Mouse (Mus musculus) heart, postnatal 25 days (tissue): Measurements from ENCODE around the gene Lrrc43. TPM values are rescaled to one million over a fixed set of nuclear protein-coding genes. Genes with fewer than 3 reads are reported as not detected.
A peak's percentile ranks its signal among the peaks of the same experiment; 100 is the strongest.

ENCODE experiments used
- DNase-seq: peaks from one replicate; pipeline ENCODE4 v3.0.0; 2022; ENCODE audit warnings: low spot score
- intact Hi-C: fragments of 180-260 bp; cut with DNase I; formaldehyde crosslinking; loops from one replicate; pipeline ENCODE4 v1.15.1; 2025
- total RNA-seq, 2 experiments: library from RNA; stranded (reverse); gene quantifications; 2 replicates each; pipeline ENCODE4 v1.2.3; 2021

The Lrrc43 gene
- not detected for total RNA-seq

- intact Hi-C loops = no loop called here
- no peak for DNase-seq
Observed at GRCm38 (mm10) chr5:123489112-123489785, at the start of gene Lrrc43, which contains the start of gene Il31. Lrrc43 (plus strand) TSS chr5:123489305. Il31 (minus strand) TSS chr5:123489489.

DNA sequence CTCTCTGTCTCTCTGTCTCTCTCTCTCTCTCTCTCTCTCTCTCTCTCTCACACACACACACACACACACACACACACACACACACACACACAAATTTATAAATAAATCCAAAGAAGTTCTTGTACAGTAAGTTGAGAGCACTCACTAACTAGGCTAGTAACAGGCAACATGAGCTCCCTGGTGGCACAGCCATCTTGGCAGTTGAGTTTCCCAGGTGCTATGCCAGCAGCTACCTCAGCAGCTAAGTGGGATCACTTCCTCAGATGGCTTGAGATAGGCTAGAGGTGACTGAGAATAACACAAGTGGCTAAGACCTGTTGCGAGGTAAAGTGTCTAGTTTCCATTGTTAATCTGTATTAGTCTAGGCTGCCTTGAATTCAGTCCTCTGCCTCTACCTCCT is 49.8 kb upstream of the Lrrc43 start:
- intact Hi-C loops = loop anchor here (5.0 kb wide), 2 partner anchors 157 to 187 kb away; partner anchors contain the start of gene Wdr66
- DNase-seq = no peak

- intact Hi-C loops = loop anchor here (5.0 kb wide), 2 partner anchors 158 to 188 kb away; partner anchors contain the start of gene Wdr66
- DNase-seq = no peak
Observed at GRCm38 (mm10) chr5:123439941-123440340, 49.2 kb upstream of the Lrrc43 start.

DNA sequence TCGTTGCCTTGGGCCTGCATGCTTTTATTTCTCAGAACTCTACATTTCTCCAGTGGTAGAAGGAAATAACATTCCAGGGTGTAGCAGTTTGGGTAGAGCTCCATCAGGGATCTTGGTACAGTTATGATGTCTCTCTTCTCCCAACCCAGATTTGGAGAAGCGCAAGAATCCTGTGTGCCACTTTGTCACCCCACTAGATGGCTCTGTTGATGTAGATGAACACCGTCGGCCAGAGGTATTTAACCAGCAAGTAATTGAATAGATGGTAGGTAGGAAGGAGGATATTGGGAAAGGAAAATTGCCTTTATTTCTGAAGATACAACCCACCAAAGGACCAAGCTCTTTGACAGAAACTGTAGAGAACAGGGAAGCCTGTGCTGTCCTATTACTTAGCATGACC is 48.4 kb upstream of the Lrrc43 start:
- DNase-seq = no peak
- intact Hi-C loops = no loop called here

DNA sequence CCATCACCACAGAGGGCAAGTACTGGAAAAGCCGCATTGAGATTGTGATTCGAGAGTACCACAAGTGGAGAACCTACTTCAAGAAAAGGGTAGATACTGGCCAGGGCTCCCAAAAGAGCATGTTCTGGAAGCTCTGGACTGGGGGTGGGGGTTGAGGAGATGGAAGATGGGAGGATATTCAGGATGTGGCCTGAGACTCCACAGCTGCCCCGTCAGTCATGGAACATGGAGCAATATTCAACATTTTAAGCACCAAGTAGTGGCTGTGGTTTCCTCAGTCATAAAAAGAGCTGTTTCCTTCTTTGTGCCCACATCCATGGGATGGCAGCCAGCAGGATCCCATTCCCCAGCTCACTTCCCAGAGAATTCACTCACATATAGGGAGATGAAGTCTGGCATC is 46.8 kb upstream of the Lrrc43 start:
- intact Hi-C loops = no loop called here

DNA sequence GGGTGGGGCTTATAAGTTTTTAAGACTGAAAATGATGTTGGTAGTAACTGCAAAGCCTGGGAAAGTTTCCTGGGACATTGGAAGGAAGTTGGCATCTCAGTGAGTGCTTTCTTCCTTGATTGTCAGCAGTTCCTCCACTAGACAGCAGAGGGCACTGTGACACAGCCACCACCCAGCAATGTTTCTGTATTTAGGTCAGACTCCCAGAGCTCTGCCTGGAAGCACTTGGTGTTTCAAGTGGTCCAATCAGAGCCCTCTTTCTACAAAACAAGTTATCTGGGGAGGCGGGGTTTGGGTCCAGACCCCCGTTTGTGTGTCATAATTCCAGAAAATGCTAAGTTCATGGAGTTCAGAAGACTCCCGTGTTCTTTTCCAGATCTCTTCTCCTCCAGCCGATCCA is 45.0 kb upstream of the Lrrc43 start:
- intact Hi-C loops = loop anchor here (1.0 kb wide), 1 partner anchor 55 kb away; no protein-coding TSS in a partner anchor
- DNase-seq = peak; percentile 49

More for the DNA sequence above, 46.8 kb upstream of the Lrrc43 start:
- no peak for DNase-seq

DNA sequence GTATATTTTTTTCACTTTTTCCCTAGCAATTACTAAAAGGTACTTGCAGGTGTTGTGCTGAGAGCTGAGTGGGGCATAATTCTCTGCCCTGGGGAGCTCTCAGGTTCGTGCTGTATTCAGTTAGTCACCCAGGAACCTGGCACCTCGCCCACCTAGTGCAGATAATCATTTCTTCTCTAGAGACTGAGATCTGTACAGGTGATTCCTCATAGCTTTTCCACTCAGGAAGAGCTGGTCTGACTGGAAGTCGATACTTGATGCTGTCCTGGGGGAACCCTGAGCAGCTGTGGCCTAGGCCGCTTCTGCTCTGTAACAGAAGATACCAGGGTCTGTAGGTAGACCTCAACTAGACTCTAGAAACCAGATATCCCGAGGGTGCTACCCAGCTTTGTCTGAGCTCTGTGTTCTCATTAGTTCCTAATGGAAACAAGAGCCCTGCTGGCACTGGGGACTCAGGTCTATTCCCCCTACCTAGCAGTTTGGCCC is 44.2 kb upstream of the Lrrc43 start:
- intact Hi-C loops = loop anchor here (1.0 to 5.0 kb wide), 2 partner anchors 54 to 167 kb away; no protein-coding TSS in a partner anchor
- no peak for DNase-seq

DNA sequence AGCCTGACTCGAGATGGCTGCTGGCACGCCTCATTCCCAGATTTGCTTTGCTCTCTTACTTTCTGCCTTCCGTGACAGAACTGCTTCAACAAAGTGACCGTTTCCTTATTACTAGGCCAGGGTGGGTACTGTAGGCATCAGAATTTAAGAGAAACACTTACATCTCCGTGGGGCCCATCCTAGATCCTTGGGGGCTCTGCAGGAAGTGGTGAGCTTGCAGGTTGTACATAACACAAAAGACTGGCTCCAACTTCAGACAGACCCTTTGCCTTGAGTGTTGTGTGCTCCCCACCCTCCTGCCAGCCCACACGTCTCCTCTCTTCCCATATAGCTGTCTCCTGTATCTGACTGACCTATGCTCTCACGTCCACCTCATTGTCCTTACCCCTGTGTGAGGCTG is 37.2 kb upstream of the Lrrc43 start:
- DNase-seq = no peak
- intact Hi-C loops = no loop called here

- intact Hi-C loops = no loop called here
Observed at GRCm38 (mm10) chr5:123461420-123461819, 27.7 kb upstream of the Lrrc43 start.

GRCm38 (mm10) chr5:123464638-123465037 is 24.5 kb upstream of the Lrrc43 start:
- no peak for DNase-seq
- intact Hi-C loops = no loop called here

More at GRCm38 (mm10) chr5:123461420-123461819, 27.7 kb upstream of the Lrrc43 start:
- no peak for DNase-seq

DNA sequence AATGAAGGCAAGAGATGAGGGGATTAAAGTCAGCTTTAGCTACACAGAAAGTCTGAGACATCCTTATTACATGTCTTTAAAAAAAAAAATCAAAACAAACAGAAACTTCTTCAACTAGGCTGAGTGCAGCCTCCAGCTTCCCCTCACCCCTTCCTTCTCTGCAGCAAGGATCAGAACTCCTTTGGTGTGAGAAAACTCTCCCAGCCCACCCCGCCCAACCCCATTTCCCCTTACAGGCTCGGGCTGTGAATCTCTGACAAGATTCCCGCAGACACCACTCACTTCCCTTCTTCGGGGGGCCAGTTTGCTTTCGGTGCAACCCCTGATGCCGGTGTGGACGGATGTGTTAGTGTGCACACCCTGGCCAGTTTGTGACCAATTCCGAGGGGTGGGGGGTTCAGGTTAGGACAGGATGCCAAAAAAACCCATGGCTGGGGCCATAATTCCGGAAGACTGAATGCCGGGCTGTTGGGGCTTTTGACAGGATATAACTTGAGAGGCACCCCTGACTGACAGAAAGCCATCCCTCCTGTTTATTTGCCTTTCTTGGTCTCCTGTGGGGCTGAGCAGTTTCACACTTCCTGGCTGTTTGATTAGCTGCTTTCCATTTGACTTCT is 18.2 kb upstream of the Lrrc43 start:
- DNase-seq = no peak
- intact Hi-C loops = no loop called here

GRCm38 (mm10) chr5:123473817-123474216 is 15.3 kb upstream of the Lrrc43 start:
- no peak for DNase-seq
- intact Hi-C loops = no loop called here

DNA sequence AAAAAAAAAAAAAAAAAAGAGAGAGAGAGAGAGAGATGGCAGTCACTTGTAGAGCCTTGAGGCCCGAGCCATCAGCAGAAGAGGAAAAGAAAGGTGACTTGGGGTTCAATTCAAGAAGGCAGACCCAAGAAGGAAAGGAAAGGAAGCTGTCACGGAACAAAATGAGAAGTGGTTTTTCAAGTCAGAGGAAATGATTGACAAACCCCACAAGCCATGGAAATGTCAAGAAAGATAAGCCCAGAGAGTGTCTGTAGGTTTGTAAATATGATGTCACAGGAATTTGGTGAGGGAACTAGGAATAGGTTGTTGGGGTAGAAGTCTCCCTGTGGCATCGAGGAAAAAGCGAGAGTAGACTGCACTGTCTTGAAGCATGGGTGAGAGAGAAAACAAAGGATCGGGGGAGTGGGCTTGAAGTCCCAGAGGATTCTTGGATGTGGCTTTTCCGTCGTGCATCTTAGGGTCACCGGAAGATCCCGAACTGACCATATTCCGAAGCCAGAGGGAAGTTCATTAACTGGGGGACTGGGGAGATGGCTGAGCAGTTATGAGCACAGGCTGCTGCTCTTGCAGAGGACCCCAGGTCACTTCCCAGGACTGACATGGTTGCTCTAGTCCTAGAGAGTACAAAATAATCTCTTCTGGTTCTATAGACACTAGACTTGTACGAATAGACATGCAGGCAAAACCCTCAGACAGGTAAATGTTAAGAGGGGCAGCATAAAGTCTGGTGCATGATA is 1.3 kb upstream of the Lrrc43 start:
- intact Hi-C loops = no loop called here
- no peak for DNase-seq

- intact Hi-C loops = no loop called here
- DNase-seq = peak; percentile 35
Observed at GRCm38 (mm10) chr5:123489935-123490334, 830 bp downstream of the Lrrc43 start.

- intact Hi-C loops = loop anchor here (1.0 to 10.0 kb wide), 4 partner anchors 55 to 215 kb away; no protein-coding TSS in a partner anchor
- no peak for DNase-seq
Observed at GRCm38 (mm10) chr5:123499717-123500116, 10.6 kb downstream of the Lrrc43 start.

GRCm38 (mm10) chr5:123501973-123502372 is 12.9 kb downstream of the Lrrc43 start:
- intact Hi-C loops = loop anchor here (10.0 kb wide), 1 partner anchor 217 kb away; no protein-coding TSS in a partner anchor
- DNase-seq = no peak

DNA sequence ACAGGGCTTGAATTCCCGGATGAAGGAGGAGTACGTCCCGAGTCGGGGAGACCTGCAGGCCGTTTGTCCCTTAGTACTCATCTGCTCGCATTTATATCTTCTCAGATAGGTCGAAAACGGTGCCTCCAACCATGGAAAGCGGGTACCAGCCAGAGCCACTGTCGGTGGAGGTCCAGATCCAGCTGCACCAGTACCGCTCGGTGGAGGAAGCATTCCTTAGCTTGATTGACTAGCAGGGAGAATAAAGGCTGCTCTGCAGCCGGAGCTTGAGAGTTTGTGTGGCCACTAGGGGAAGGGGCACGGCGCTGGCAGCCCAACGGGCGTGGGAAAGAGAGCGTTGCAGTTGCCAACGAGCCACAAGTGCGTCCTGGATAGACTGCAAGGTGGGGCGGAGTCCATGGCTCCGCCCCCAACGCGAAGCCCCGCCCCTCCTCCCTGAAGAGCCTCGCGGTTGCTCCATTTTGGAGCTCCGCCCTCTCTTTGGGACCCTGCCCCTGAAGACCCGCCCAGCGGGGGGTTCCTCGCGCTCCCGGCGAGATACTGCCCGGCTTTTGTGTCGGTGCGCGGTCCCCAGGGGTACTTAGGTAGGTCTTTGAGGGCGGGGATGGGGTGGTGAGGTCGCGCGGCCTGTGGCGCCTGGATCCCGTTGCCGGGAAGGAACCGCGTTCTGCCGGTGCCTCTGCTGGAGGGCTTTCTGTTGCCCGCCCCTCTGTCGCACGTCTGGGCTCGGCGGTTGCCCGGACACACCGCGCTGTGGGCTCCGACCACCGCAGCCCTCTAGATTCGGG is 19.0 kb downstream of the Lrrc43 start:
- intact Hi-C loops = loop anchor here (10.0 kb wide), 1 partner anchor 223 kb away; no protein-coding TSS in a partner anchor
- peak; percentile 46 for DNase-seq

- intact Hi-C loops = loop anchor here (10.0 kb wide), 1 partner anchor 224 kb away; no protein-coding TSS in a partner anchor
- no peak for DNase-seq
Observed at GRCm38 (mm10) chr5:123508921-123509320, 19.8 kb downstream of the Lrrc43 start.

GRCm38 (mm10) chr5:123510160-123510559 is 21.1 kb downstream of the Lrrc43 start, which contains the start of gene B3gnt4:
B3gnt4 (plus strand) TSS chr5:123510460.
- intact Hi-C loops = no loop called here
- no peak for DNase-seq
